Mouse (Mus musculus): Measurements from ENCODE around the gene Dclk1.
A peak's percentile ranks its signal among the peaks of the same experiment; 100 is the strongest.
"Not testable (repeated sequence)": the region's sequence is repeated elsewhere in the genome, so short reads cannot be mapped to it uniquely, and the experiment has no call there.

Gene Dclk1

DNA sequence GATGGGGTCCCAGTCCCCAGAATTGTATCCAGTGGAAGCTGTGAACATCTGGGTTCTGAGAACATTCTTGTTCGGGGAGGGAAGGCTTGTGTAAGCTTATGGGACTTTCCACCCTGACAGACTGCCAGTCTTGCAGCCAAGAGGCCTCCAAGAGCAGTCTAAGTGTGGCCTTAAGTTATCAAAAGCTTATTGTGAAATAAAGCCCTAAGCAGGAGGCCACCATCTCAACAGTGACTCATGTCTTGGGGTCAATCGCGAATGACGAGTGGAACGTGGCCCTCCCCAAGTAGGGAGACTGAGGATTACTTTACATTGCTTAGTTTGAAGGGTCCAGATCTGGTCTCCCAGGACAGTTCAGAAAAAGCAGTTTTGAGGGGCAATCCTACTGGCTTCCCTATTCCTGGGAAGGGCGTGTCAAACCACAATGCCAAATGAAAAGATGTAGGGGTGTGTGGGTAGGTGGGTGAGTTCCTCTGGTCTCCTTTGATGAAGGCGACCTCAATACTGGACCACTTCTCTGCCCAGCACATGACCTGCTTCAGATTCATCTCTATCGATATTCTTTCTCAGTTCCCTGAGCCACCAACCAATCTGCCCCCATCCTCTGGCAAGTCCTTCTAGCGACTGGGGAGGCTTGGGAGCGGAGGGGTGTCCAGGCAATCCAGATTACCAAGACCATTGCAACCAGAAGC, at the start of gene Dclk1:
Dclk1 (plus strand) TSS at position 635 of the 692 bp plus-strand sequence.
- no peak for DNase-seq (ENCODE audit: low spot score in 2 of 2)

DNA sequence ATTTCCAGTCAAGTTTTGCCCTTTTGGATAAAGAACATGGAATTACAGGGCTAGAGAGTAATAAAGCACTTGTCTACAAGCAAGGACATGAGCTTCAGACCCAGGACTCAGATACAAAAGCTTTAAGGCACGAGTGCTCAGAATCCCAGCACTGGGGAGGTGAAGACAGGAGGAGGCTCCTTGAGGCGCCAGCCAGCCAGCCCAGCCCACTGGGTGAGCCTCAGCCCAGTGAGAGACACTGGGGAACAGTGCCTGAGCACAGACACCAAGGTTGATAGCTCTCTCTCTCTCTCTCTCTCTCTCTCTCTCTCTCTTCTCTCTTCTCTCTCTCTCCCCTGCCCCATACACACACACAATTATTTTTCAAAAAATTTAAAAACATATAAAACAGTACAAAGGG, 48.8 kb upstream of the Dclk1 start:
- no peak for DNase-seq (ENCODE audit: low spot score in 2 of 2)

DNA sequence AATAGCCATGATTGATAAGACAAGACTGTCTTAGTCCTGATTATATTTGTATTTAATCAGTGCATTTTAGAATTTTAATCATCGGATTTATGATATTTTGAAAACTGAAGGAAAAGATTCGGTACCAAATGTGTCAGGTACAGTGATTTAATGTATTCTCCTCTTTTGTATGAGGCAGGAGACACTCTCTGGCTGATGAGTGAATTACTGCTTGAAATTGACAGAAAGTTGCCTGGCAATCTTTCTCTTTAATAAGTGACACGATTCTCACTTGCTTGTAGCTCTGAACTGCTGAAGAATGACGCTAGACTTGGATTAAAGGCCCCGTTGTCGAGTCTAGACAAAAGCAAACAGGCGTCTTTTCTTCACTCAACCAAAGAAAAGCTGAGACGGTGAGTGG, 47.4 kb upstream of the Dclk1 start:
- DNase-seq (ENCODE audit: low spot score in 2 of 2), result no peak

DNA sequence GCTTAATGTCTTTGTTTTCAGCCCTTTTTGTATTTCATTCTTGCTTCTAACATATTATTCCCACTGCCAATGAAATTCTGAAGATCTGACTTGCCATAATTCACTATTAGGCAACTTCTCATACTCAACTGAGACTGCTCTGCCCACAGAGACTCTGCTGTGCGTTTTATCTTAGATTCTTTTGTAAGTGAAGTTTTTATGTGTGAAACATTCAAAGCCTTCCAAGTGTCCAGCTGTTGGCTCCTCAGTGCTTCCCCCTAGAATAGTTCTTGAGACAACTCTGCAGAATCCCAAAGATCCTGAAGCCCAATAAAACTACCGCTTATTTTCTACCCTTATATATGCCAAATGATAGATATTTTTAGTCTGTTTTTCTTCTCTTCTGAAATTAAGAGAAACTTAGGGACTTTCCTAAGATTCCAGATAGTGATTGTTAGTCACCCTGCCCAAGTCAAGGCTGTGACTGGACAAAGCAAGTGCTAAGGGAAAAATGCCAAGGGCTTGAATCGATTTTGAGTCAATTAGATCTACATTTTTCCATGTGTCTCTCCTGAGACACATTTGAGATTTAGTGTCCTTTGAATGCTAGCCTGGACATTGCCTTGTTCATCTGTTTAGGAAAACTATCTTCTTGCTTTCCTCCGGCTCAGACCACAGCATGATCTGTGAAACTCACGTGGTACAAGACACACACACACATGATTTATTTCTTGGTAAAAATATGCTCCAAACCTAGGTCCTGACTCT, 46.4 kb upstream of the Dclk1 start:
- DNase-seq (ENCODE audit: low spot score in 2 of 2), result no peak

DNA sequence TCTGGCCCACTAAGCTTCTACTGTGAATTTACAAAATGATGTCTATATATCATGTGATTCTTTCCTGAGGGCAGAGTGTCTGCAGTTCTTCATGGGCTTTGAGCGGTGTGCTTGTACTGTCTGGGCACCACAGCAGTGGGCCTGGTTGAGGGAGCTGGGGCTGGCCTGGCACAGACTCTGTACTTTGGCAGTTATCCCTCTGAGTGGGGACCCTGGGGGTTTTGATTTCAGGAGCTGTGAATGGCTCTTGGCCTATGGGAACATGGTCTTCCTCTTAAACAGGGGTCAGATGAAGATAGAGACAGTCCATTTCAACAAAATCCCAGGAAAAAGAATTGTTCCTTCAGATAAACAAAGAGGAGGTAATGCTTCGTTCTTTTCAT, 45.8 kb upstream of the Dclk1 start:
- no peak for DNase-seq (ENCODE audit: low spot score in 2 of 2)

DNA sequence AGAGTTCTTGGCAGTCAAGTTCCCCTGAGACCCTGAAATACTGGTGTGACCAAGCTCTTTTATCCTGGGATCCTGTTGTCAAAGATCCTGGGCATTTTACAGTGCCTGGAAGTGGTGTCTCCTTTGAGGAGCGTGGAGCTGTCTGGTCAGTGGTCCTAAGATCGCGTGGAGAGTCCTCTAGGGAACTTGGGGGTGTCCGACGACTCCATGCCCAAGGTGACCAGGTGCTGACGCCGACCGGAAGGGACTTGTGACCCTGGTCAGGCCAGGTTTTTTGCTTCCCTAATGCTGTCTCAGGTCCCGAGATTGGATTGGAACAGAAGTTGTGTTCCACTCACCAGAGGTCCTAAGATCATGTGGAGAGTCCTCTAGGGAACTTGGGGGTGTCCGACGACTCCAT, 38.5 kb upstream of the Dclk1 start:
- DNase-seq (ENCODE audit: low spot score in 2 of 2), result not testable (repeated sequence)

DNA sequence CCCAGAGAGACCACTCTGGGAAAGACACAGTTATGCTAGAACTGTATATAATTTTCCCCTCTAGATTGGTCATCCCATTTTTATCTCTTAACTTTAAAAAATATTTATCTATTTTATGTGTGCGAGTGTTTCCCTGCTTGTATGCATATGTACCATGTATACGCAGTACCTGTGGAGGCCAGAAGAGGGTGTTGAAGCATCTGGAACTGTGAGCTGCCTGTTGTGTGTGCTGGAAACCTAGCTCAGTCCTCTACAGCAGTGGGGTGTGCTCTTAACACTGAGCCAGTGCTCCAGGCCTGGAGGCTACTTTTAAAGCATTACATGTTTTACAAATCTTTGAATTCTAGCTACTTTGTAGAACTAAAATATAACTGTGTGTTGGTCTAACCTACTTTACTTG, 35.8 kb upstream of the Dclk1 start:
- no peak for DNase-seq (ENCODE audit: low spot score in 2 of 2)

DNA sequence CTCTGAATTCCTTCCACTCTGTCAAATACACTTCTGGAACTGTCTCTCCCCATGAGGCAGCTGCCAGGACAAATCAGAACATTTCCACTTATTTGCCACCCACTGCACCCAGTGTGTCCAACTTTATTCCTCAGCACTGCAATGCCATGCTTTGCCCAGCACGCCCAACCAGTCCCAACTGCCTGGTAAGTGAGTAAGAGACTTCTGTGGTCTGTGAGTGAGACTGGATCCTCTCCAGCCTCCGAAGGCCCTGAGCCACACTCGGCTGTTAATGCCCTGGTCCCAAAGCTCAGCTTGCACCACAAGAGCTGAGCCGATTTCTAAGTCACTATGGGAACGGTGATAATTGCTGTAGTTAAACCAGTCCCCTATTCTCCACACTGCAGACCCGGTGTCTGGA, 34.5 kb upstream of the Dclk1 start:
- no peak for DNase-seq (ENCODE audit: low spot score in 2 of 2)

DNA sequence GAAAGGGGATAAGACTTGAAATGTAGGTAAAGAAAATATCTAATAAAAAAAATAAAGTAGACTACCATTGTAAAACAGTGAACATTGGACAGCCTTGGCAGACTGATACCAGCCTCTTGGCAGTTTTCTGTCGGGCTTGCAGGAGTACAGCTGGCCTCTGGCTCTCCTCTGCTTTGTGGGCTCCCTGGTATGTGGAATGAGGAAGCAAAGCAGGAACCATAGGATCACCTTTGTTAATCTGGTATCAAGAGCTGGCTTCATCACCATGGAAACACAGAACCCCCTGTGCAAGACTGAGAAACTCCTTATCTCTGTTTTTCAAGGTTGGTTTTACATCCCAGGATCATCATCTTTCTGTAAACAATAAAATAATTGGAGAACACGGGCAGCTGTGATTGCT, 29.9 kb upstream of the Dclk1 start:
- no peak for DNase-seq (ENCODE audit: low spot score in 2 of 2)

DNA sequence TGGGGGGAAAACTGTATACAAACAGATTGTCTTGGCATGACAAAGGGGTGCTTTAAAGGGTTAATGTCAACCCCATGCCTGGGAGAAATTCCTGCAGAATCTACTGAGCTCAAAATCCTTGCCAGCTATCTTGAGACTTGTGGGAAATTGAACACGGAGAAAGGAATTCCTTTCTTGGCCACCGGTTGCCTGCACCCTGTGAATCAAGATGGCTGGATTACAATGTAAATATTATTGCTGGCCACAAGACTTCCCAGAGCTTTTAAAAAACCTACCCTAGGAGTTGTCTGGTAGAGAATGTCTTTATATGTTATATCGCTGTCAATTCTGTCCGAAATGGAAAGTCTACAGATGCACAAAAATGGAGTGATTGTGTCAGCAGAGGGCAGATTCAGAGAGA, 28.4 kb upstream of the Dclk1 start:
- DNase-seq (ENCODE audit: low spot score in 2 of 2), result no peak

DNA sequence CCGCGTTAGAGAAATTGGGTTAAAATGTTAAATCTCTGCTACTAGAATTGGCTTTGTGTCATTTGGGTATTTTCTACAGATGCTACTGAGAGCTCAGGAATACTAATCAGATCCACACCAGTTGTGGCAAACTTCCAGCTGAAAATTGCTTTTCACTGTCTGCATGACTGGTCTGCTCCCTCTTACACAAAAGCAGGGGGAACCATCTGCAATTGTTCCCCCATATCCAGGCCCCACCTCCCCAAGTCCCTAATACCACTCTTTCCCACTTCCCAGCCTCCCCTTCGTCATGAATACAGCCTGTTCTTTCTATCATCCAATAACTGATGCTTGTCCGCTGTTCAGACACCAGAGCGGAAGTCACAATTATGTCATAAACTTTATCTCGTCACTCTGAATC, 27.8 kb upstream of the Dclk1 start:
- DNase-seq (ENCODE audit: low spot score in 2 of 2), result no peak

DNA sequence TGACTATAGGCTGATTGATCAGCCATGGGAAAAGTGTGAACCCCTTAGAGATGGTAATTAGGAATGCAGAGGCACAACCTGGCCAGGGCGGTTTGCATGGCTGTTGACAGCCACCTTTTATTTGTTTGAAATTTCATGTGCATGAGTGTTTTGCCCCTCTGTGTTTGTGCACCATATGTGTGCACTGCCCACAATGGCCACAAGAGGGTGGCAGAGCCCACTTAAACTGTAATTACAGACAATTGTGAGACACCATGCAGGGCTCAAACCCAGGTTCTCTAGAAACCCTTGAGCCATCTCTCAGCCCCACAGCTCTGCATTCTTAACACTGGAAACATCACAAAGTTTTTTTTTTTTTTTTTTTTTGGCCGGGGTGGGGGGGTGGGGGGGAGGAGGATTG, 19.7 kb upstream of the Dclk1 start:
- DNase-seq (ENCODE audit: low spot score in 2 of 2), result no peak

DNA sequence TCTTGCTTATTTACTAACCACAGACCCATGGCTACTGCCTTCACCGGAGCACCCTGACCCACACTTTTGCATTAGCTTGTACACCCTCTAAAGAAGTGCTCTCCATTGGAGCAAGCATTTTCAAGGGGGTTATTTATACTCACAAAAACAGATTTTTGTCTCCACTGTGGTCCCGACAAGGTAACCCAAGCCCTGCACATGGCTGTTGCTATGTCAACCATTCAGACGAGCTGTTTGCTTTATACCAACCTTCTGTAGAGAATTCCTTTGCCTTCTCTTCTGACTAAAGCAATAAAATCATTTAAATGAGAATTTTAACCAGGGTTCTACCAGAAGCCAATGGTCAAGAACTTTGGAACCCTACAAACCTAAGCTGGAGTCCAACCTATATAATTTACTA, 18.3 kb upstream of the Dclk1 start:
- DNase-seq (ENCODE audit: low spot score in 2 of 2), result no peak

DNA sequence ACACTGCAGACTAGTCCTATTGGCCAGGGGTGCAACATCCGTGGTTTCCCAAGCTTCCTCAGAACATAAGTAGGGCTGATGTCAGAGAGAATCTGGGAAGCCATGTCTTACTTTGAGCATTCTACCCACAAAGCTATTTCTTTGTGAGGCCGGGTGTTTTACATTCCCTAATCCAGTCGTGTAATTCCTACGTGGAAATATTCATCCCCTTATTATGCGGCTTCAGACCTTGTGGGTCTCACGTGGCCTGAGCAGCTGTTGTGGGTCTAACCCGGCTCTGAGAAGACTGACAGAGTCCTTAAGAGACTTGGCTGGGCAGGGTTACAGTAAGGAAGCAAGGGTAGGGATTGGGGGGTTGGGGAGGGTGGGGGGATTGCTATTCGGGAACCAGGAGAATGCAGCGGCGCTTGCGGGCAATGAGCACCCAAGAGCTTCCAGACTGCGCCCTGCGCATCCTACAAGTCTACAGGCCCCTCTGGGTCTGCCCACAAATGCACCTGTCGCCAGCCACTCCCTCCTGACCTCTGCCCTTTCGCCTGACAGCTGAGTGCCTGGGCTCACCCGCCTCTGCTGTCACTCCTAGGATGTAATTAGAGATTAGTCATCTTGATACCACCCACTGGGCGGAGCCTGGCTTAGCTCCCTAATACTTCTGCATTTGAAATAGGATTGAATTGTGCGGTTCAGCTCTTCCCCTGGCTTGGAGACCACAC, 15.5 kb upstream of the Dclk1 start:
- no peak for DNase-seq (ENCODE audit: low spot score in 2 of 2)

DNA sequence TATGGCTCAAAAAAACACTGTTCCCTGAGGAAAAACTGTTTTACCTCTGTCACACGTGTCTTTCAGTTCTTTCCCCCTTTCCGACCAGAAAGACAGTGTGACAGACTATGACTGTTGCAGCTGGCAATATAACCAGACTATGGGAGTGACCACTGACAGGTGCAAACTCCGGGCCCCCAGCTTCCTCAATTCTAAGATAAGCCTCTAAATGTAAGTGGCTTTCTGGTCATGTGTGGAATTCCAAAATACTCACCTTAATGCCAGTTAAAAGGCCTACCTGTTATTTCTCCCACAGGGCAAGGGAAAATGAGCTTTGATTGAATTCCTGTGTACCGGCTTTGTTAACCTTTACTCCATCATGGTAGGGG, 15.0 kb upstream of the Dclk1 start:
- no peak for DNase-seq (ENCODE audit: low spot score in 2 of 2)

DNA sequence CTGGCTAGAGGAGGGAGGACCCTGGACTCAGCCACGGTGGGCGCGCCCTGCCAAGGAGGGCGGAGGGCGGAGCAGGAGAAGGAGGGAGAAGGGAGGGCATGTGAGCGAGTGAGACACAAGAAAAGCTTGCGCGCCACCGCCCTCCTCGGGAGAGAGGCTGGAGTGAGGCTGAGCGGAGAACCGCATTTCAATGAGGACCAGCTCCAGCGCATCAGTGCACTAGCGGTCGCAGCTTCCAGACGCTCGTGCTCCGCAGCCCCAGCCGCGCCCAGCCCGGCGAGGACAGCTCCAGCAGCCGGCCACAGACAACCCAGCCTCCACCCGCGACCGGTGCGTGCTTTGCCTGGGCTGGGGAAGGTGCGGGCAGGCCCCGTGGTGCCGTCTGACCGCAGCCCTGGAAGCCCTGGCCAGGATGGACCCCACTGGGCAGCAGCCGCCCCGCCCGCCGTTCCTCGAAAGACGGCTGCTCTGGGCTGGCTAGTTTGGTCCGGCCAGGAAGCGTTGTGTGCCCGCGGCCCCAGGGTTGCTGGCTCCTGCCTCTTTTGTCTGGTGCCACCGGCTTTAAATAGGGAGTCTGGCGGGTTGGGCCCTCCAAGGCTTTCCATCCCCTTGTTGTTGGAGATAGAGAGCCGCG, 375 bp downstream of the Dclk1 start:
- DNase-seq (ENCODE audit: low spot score in 2 of 2), result peak; percentile 61 to 87

DNA sequence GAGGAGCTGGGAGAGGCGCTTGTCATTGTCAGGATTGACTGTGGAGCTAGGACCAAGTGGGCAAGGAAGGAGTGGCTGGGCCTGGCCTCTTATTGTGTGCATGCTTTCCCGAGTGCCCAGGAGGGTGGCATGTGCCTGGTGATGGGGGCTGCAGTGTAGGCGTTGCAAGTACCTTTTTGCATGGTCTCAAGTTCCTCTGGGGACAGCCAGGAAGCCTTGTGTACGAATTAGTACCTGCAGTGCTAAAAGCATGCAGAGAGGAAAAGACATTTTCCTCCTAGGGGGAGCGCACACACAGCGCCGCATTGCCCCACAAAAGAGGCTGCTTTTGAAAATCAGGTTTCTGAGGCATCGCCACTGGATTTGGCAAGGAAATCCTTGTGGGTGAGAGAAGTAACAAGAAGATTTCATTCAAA, 900 bp downstream of the Dclk1 start:
- no peak for DNase-seq (ENCODE audit: low spot score in 2 of 2)

DNA sequence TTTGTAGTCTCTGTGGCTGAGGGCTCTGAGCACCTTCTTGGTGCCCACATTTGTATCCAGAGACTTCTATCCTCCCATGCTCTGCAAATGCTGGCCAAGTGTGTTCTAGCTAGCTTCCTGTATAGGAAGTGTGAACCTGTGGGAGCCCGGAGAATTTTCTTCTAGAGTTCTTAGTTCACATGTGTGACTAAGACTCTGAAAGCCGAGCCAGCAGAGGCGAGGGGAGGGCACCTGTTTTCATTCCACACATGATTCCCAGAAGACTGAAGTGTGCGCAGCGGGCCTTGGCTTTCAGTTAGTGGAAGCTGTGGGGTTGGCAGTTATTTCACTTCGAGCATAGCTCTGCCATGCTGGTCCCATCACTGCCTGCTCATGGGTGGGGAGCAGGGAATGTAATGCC, 1.9 kb downstream of the Dclk1 start:
- DNase-seq (ENCODE audit: low spot score in 2 of 2), result peak in 1 of 2 experiments; percentile 20

DNA sequence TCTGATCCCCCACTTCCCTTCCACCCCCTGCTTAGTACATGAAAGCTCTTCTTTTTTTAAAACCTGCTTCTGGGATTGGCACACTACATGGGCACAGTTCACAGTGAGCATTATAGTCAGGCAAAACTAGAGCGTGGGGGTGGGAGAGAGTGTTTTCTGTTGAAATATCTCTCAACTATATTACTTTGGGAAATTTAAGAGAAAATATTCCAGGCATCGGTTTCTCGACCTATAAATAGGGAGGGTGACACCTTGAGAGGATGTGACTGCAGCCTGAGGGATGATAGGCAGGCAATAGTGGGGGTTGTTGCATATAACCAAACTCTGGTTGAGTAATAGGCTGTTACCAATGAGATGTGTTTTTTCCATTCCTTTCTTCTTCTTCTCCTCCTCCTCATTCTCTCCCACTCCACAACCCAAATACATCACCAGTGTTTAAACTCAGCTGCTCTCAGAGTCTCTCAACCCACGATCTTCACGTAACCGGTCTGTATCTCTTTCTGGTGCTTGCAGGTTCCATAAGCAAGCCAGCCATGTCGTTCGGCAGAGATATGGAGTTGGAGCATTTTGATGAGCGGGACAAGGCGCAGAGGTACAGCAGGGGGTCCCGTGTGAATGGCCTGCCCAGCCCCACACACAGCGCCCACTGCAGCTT, 4.6 kb downstream of the Dclk1 start:
- no peak for DNase-seq (ENCODE audit: low spot score in 2 of 2)

DNA sequence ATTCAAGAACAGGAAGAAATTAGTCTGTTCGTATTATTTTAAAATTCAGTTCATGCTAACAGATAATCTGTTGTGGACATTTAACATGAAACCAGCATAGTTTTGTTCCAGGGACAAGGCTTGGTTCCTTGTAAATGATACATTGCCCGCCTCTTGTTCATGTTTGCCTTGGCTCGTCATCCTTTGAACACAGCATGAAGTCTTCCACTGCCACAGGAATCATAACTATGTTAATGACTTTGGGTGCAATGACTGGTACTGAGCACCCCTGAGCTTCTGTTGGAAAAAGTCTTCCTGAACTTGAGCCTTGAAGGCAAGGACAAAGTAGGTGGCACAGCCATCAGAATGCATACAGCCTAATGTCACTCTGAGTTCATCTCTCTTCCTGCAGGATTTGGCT, 5.9 kb downstream of the Dclk1 start:
- no peak for DNase-seq (ENCODE audit: low spot score in 2 of 2)

DNA sequence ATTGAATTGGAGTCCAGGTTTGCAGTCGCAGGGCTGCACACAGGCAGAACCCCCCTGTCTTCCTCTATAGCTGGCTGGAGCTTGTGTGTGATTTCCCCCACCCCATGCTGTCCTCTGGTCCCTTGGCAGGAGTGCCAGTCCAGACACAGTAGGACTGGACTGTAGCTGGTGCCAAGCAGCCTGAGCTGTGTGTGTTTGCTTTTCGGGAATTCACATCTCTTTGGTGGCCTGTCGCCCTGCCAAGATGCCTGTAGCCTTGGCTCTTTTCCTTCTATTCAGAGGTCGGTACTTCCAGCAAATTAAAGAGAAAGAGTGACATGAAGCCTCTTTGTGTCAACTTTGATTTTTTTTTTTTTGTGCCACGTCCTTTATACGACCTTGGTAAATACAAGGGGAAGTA, 6.3 kb downstream of the Dclk1 start:
- DNase-seq (ENCODE audit: low spot score in 2 of 2), result peak; percentile 32 to 74

DNA sequence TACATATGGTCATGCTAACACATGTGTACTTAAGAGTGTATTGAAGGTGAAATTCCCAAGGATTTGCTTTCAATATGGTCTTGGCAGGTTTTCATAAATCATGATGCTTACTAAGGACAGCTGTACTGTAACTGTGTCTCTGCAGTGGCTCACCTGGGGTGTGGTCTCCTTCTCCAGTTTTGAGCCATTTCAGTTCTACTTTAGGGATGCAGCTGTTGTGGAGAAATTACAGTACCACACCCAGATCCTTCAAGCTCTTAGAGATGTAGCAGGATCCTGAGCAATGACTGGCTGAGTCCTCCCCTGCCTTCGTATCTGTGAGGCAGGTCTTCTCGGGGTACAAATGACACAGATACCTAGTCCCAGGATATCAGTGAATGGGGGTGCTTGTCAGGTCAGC, 8.5 kb downstream of the Dclk1 start:
- no peak for DNase-seq (ENCODE audit: low spot score in 2 of 2)
